Mouse (Mus musculus) neural tube, embryonic 15.5 days (tissue): ENCODE results near the gene Sla2. TPM values are rescaled to one million over a fixed set of nuclear protein-coding genes. Genes with fewer than 3 reads are reported as not detected.
"Not testable (repeated sequence)": the region's sequence is repeated elsewhere in the genome, so short reads cannot be mapped to it uniquely, and the experiment has no call there.

Source experiments
- ATAC-seq: fragments of 200-750 bp; cut with Nextera tagmentation; 2 replicates; pipeline ENCODE4 v1.8.0; 2017; ENCODE audit warnings: mild to moderate bottlenecking, moderate TSS enrichment, moderate library complexity; ENCODE audit not compliant: low FRiP score
- H3K27ac ChIP-seq: fragments of 300-500 bp; sonication (generic); replicated peaks from 2 replicates; pipeline ENCODE4 v1.5.1; 2015; ENCODE audit warnings: mild to moderate bottlenecking, inconsistent platforms
- H3K27me3 ChIP-seq: fragments of 300-500 bp; sonication (generic); replicated peaks from 2 replicates; pipeline ENCODE4 v1.6.1; 2015; ENCODE audit warnings: inconsistent platforms
- H3K36me3 ChIP-seq: fragments of 300-500 bp; sonication (generic); 2 replicates; pipeline ENCODE4 v1.6.1; 2015; ENCODE audit warnings: inconsistent platforms
- H3K4me1 ChIP-seq: fragments of 300-500 bp; sonication (generic); 2 replicates; pipeline ENCODE4 v1.6.1; 2015; ENCODE audit warnings: inconsistent platforms
- H3K4me2 ChIP-seq: fragments of 300-500 bp; sonication (generic); 2 replicates; pipeline ENCODE4 v1.6.1; 2015; ENCODE audit warnings: inconsistent platforms, mild to moderate bottlenecking, moderate library complexity
- H3K4me3 ChIP-seq: fragments of 300-500 bp; sonication (generic); replicated peaks from 2 replicates; pipeline ENCODE4 v1.5.1; 2015; ENCODE audit warnings: mild to moderate bottlenecking, inconsistent platforms
- H3K9ac ChIP-seq: fragments of 300-500 bp; sonication (generic); replicated peaks from 2 replicates; pipeline ENCODE4 v1.6.1; 2015; ENCODE audit warnings: mild to moderate bottlenecking, inconsistent platforms
- H3K9me3 ChIP-seq: fragments of 300-500 bp; sonication (generic); replicated peaks from 2 replicates; pipeline ENCODE4 v1.6.1; 2016; ENCODE audit warnings: inconsistent platforms
- WGBS: fragments of 180-500 bp; shearing (Covaris S2); methylation state at CpG from one replicate; pipeline ENCODE4 v1.1.7; 2015; ENCODE audit warnings: mixed read lengths; 5-methylcytosine and 5-hydroxymethylcytosine counted together
- polyA plus RNA-seq: library from polyadenylated mRNA; unstranded; fragments of >200 nt; fragmentation: Nextera tagmentation; extraction: Ambion mirVana; gene quantifications from 2 replicates; pipeline ENCODE4 v1.2.1, GENCODE M21; 2015

Gene Sla2
- polyA plus RNA-seq, 1 experiment from 2014 or later = 0.22 TPM

DNA sequence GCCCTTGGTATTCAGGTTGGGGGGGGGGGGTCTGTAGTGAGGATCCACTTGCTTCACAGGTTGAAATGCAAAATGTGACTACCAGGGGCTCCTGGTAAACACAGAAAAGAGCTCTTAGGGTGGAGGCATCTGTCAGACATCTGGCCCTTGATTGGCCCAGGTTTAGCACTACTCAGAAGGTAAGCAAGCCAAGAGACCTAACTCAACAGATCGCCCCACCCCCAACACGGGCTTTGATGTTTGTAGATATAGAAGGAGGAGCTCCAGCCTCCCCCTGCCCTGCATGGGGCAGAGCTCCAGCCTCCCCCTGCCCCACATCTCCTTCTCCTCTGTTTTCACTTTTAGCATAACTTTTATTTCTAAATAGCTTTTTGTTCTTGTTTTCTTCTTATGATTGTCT is 32.8 kb upstream of the Sla2 start:
- ATAC-seq = no peak
- no peaks in the 10 kb centered on the region for H3K27me3 ChIP-seq
- H3K4me3 ChIP-seq = no peak overlapping the region
- WGBS = 72% methylated on average over 2 of the region's 2 CpGs
- no peaks in the 10 kb centered on the region for H3K36me3 ChIP-seq
- no peak overlapping the region for H3K27ac ChIP-seq
- H3K9me3 ChIP-seq = no peaks in the 10 kb centered on the region
- H3K4me2 ChIP-seq = no peak overlapping the region
- no peak overlapping the region for H3K9ac ChIP-seq
- H3K4me1 ChIP-seq = no peaks in the 10 kb centered on the region

DNA sequence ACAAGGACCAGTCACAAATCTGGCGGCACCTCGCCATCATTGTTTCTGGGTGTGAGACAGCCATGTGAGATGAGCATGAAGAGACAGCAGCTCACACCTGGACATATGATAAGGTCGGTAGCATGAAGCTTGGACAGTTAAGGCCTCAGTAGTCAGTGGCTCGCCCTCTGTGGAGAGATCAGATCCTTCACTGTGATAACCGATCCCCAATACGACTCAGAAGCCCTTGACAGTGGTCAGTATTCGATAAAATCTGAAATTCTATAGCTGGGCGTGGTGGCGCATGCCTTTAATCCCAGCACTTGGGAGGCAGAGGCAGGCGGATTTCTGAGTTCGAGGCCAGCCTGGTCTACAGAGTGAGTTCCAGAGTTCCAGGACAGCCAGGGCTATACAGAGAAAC is 32.2 kb upstream of the Sla2 start:
- H3K9me3 ChIP-seq, H3K27ac ChIP-seq, H3K36me3 ChIP-seq, H3K4me2 ChIP-seq, ATAC-seq, H3K4me1 ChIP-seq, H3K27me3 ChIP-seq, H3K4me3 ChIP-seq, H3K9ac ChIP-seq: not testable (repeated sequence)
- WGBS = 94% methylated on average over 11 of the region's 11 CpGs

DNA sequence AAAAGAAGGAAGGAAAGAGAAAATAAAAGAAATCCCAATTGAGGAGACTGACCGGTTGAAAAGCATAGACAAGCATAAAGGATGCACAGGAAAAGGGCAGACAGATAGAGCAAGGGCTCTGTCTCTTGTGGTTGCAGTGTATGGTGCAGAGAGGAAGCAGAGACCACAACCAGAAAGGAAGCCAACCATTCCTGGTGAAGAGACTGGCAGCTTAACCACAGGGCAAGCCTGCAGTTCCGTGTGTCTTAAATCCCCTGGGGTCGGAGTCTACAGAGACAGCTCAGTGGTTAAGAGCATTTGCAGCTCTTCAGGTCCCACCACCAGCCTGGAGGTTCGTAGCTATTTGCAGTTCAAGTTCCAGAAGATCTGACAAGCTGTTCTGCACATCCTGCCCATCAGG is 31.6 kb upstream of the Sla2 start:
- no peaks in the 10 kb centered on the region for H3K36me3 ChIP-seq
- H3K4me1 ChIP-seq = no peaks in the 10 kb centered on the region
- 76% methylated on average over 4 of the region's 4 CpGs for WGBS
- no peak overlapping the region for H3K4me3 ChIP-seq
- H3K9me3 ChIP-seq = no peaks in the 10 kb centered on the region
- no peak overlapping the region for H3K9ac ChIP-seq
- H3K27me3 ChIP-seq = no peaks in the 10 kb centered on the region
- no peak for ATAC-seq
- H3K27ac ChIP-seq = no peak overlapping the region
- H3K4me2 ChIP-seq = no peak overlapping the region

DNA sequence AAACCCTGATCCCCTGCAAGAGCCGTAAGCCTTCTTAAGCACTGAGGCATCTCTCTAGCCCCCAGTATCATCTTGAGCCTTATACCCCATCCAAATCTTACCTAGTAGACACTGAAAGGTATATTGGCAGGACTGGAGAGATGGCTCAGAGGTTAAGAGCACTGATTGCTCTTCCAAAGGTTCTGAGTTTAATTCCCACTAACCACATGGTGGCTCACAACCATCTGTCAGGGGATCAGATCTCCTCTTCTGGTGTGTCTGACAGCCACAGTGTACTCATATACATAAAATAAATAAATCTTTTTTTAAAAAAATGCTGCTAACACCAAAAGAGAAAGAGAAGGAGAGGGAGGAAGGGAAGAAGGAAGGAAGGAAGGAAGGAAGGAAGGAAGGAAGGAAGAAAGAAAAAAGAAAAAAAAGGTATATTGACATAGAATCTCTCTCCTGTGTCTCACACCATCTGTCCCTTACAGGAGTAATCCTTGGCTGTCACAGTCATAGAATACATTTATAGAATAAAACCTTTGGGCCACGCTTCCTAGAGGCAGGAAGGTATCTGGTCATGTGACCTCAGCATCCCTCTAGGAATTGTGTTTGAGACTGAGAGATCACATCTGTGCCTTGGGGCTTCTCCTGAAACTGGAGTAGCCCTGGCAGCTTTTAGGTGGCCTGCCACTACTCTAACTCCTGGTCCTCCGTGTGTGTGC is 29.6 kb upstream of the Sla2 start:
- Histone ChIP-seq H3K27ac (no peak overlapping the region), H3K27me3 (no peaks in the 10 kb centered on the region), H3K9me3 (no peaks in the 10 kb centered on the region), H3K4me3 (no peak overlapping the region), H3K36me3 (no peaks in the 10 kb centered on the region), H3K4me2 (no peak overlapping the region), H3K9ac (no peak overlapping the region), H3K4me1 (no peaks in the 10 kb centered on the region)
- ATAC-seq = no peak
- WGBS = 92% methylated on average over 3 of the region's 3 CpGs

DNA sequence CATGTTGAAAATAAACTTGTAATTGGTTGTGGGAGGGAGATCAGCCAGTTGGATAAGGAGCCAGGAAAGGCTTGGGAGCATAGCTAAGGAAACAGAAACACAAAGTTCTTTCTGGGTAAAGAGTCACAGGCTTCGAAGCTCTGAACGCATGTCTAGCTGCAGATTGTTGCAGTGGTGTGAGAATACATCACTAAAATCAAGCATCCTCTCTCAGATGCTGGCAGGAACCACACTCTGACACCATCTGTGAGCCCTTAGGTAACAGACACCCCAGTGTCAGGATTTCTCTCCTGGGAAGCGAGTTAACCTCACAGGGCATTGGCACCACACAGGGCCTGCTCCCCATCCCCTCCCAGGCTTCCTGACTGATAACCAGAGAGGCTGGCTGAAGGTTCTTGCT is 28.6 kb upstream of the Sla2 start:
- H3K4me2 ChIP-seq = no peak overlapping the region
- WGBS = 86% methylated on average over 3 of the region's 3 CpGs

DNA sequence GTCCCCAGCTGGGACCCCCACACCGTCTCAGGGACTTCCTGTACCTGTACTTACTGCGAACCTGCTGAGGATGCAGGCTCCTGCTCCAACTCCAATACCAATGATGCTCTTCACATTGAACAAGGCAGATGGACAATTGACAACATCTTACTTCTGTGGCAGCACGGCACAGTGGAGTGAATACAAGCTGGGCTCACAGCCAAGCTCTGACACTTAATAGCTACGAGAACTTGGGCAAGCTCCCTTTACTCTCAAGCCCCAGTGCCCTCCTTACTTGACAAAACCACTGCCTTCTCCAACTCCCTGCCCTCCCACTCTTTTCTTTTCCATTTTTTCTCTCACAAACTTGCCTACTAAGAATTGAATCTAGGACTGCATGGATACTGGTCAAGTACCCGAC is 26.2 kb upstream of the Sla2 start:
- Histone ChIP-seq H3K4me3 (no peak overlapping the region), H3K9me3 (no peaks in the 10 kb centered on the region), H3K27me3 (no peaks in the 10 kb centered on the region), H3K36me3 (no peaks in the 10 kb centered on the region), H3K27ac (no peak overlapping the region), H3K4me1 (no peaks in the 10 kb centered on the region), H3K4me2 (no peak overlapping the region), H3K9ac (no peak overlapping the region)
- 65% methylated on average over 5 of the region's 5 CpGs for WGBS
- no peak for ATAC-seq

More for the DNA sequence above, 28.6 kb upstream of the Sla2 start:
- Histone ChIP-seq H3K36me3 (no peaks in the 10 kb centered on the region), H3K27ac (no peak overlapping the region), H3K9me3 (no peaks in the 10 kb centered on the region), H3K27me3 (no peaks in the 10 kb centered on the region), H3K9ac (no peak overlapping the region), H3K4me3 (no peak overlapping the region), H3K4me1 (no peaks in the 10 kb centered on the region)
- ATAC-seq = no peak

DNA sequence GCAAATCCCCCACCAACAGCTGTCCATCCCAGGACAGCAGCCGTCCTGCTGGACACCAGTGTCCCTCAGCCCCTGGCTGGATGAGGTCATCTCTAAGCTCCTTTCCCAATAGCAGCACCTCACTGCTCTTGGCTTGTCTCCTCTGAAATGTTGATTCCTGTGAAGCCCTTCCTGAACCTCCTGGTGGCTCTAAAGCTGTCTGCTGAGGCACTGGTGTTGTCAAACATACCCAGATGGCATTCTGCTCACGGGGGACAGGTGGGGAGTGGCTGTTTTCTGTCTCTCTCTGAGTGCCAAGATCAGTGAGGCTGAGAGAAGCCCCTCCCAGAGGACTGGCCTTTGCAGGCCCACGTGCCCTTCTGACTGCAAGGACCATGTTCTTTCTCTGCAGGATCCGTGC is 18.9 kb upstream of the Sla2 start:
- H3K27me3 ChIP-seq, H3K4me2 ChIP-seq, H3K4me1 ChIP-seq, H3K9ac ChIP-seq, H3K36me3 ChIP-seq, H3K9me3 ChIP-seq, H3K4me3 ChIP-seq, ATAC-seq, H3K27ac ChIP-seq: not testable (repeated sequence)
- 27% methylated on average over 4 of the region's 4 CpGs for whole genome bisulfite sequencing

DNA sequence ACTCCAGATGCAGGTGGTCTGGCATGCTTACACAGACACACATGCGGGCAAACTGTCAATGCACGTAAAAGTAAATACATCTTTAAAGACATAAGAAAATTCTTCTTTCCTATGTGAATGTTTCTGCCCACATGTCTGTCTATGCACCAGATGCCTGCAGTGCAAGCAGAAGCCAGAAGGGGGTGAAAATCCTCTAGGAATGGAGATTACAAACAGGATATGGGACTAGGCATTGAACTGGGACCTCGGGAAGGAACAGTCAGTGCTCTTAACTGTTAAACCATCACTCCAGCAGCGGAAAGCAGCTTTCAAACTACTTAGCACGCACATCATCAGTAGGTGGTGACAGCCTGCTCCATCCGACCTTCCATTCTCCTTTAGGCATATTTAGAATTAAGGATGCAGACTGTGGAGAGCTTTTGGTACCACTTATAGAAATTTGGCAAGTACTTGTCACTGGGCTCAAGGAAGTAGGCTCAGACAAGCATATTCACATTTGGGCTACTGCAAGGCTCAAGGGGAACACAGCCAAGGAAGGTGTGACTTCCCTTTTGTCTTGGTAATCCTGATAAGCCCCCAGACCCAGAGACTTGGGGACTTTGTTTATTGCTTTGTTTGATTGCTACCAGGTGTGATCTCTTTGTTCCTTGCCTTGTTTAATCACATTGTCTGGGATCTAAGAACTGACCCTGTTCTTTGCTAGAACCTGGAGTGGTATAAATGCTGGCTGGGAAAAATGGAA is 18.2 kb upstream of the Sla2 start:
- no peak for ATAC-seq
- Histone ChIP-seq H3K4me3 (no peak overlapping the region), H3K36me3 (no peaks in the 10 kb centered on the region), H3K4me2 (no peak overlapping the region), H3K27ac (no peak overlapping the region), H3K9ac (no peak overlapping the region), H3K27me3 (no peaks in the 10 kb centered on the region), H3K9me3 (no peaks in the 10 kb centered on the region), H3K4me1 (no peaks in the 10 kb centered on the region)
- 25% methylated on average over 6 of the region's 6 CpGs for whole genome bisulfite sequencing

DNA sequence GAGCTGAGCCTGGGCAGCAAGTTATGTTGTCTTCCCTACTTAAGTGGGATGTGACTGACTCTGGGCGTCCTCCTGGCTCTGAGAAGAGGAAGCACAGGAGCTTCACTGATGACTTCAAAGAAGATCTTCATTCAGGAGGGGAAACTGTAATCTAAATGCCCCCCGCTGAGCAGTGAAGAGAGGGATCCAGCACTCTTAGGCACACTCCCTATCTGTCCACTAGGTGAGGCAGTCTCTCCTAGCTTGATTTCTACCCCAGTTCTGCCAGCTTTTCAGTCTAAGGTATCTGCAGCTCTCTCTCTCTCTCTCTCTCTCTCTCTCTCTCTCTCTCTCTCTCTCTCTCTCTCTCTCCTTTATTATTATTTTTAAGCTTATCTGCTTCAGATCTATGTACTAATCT is 16.4 kb upstream of the Sla2 start:
- Histone ChIP-seq H3K4me3 (no peak overlapping the region), H3K4me2 (no peak overlapping the region), H3K9me3 (no peaks in the 10 kb centered on the region), H3K9ac (no peak overlapping the region), H3K36me3 (no peaks in the 10 kb centered on the region), H3K27ac (no peak overlapping the region), H3K27me3 (no peaks in the 10 kb centered on the region), H3K4me1 (peaks cover 1% of the 10 kb centered on the region)
- ATAC-seq = no peak
- WGBS = 28% methylated on average over 2 of the region's 2 CpGs

DNA sequence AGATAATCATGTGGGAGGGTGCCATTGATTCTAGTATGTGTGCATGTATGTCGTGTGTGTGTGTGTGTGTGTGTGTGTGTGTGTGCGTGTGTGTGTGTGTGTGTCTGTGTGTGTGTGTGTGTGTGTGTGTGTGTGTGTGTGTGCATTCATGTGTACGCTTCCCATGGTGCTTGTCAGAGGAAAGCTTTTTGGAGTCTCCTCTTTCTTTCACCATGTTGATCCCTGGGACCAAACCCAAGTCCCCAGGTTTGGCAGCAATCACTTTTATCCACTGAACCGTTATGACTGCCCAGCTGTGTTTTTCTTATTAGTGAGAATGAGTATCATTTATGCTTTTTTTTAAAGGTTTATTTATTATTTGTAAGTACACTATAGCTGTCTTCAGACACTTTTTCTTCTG is 15.4 kb upstream of the Sla2 start:
- WGBS = 70% methylated on average over 4 of the region's 4 CpGs
- not testable (repeated sequence) for H3K9ac ChIP-seq, H3K9me3 ChIP-seq, H3K36me3 ChIP-seq, H3K4me2 ChIP-seq, ATAC-seq, H3K27me3 ChIP-seq, H3K27ac ChIP-seq, H3K4me3 ChIP-seq, H3K4me1 ChIP-seq

DNA sequence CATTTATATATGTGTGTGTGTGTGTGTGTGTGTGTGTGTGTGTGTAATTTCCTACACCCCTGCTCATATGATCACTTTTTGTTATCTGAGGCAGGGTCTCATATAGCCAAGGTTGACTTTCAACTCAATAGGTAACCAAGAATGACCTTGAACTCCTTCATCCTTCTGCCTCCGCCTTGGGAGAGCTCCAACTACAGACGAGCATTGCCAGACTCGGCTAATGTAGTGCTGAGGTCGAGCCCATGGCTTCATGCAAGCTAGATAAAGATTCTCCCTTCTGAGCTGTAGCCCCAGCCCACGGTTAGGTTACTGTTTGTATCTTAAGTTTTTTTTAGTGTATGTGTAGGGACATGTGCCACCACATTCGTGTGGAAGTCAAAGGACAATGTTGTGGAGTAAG is 14.9 kb upstream of the Sla2 start:
- H3K27me3 ChIP-seq = no peaks in the 10 kb centered on the region
- no peak overlapping the region for H3K4me2 ChIP-seq
- 80% methylated on average over 6 of the region's 6 CpGs for WGBS
- H3K9me3 ChIP-seq = no peaks in the 10 kb centered on the region
- ATAC-seq = no peak
- no peak overlapping the region for H3K9ac ChIP-seq
- no peak overlapping the region for H3K27ac ChIP-seq
- H3K36me3 ChIP-seq = no peaks in the 10 kb centered on the region
- peaks cover 6% of the 10 kb centered on the region for H3K4me1 ChIP-seq
- no peak overlapping the region for H3K4me3 ChIP-seq

DNA sequence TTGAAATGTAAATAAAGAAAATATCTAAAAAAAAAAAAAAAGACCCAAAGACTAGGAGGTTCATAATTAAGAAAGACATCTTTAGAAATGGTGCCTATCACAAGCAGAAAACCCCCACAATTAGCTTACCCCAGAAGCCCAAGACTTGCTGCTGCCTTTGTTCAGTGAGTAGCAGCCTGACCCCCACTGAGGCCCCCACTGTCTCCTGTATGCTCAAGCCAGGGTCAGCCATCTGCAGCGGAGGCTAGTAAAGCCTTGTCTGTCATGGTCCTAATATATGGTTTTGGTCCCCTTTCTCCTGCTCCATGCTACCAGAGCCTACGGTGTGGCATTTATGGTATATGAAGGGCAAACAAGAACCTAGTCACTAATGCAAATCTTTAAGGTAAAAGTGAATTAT is 14.4 kb upstream of the Sla2 start:
- no peak overlapping the region for H3K27ac ChIP-seq
- H3K27me3 ChIP-seq = no peaks in the 10 kb centered on the region
- H3K9me3 ChIP-seq = no peaks in the 10 kb centered on the region
- no peak for ATAC-seq
- 47% methylated on average over 2 of the region's 2 CpGs for WGBS
- H3K4me3 ChIP-seq = no peak overlapping the region
- no peak overlapping the region for H3K4me2 ChIP-seq
- no peak overlapping the region for H3K9ac ChIP-seq
- no peaks in the 10 kb centered on the region for H3K36me3 ChIP-seq
- H3K4me1 ChIP-seq = peaks cover 6% of the 10 kb centered on the region
